Mouse (Mus musculus) liver, adult 2 months (tissue): ENCODE measurements around the gene Cuedc1. TPM values are rescaled to one million over a fixed set of nuclear protein-coding genes. Genes with fewer than 3 reads are reported as not detected.

ENCODE experiments used
- DNase-seq: peaks from one replicate; pipeline ENCODE4 v3.0.0-alpha.2; 2011; ENCODE audit warnings: low read depth, low spot score; ENCODE audit errors: extremely low read depth
- H3K27ac ChIP-seq: fragments of 200-500 bp; replicated peaks from 2 replicates; pipeline ENCODE4 v1.5.1; 2012; ENCODE audit warnings: low read depth, mild to moderate bottlenecking, control low read depth, inconsistent platforms, low read length; ENCODE audit not compliant: insufficient read depth
- H3K27me3 ChIP-seq: fragments of 200-500 bp; 2 replicates; pipeline ENCODE4 v1.6.1; 2012; ENCODE audit warnings: mild to moderate bottlenecking, moderate library complexity, low read length, inconsistent platforms; ENCODE audit not compliant: control insufficient read depth, insufficient read depth
- H3K36me3 ChIP-seq: fragments of 200-500 bp; 2 replicates; pipeline ENCODE4 v1.6.1; 2012; ENCODE audit warnings: low read length, inconsistent platforms; ENCODE audit not compliant: control insufficient read depth, insufficient read depth
- H3K4me1 ChIP-seq: fragments of 200-500 bp; 2 replicates; pipeline ENCODE4 v1.6.1; 2011; ENCODE audit warnings: low read length; ENCODE audit not compliant: control insufficient read depth, insufficient read depth
- H3K4me3 ChIP-seq: fragments of 200-500 bp; 2 replicates; pipeline ENCODE4 v1.5.1; 2011; ENCODE audit warnings: low read depth, mild to moderate bottlenecking, control low read depth, low read length, moderate library complexity; ENCODE audit not compliant: insufficient read depth
- H3K79me2 ChIP-seq: fragments of 200-500 bp; 2 replicates; pipeline ENCODE4 v1.6.1; 2012; ENCODE audit warnings: inconsistent platforms, mild to moderate bottlenecking, low read length, moderate library complexity; ENCODE audit not compliant: control insufficient read depth, insufficient read depth
- H3K9ac ChIP-seq: fragments of 200-500 bp; 2 replicates; pipeline ENCODE4 v1.6.1; 2012; ENCODE audit warnings: low read depth, mild to moderate bottlenecking, control low read depth, inconsistent platforms, low read length
- CTCF ChIP-seq: fragments of 200-500 bp; IDR thresholded peaks from 2 replicates; pipeline ENCODE4 v1.5.1; 2011; ENCODE audit warnings: low read depth, low read length, control low read depth
- POLR2A ChIP-seq: fragments of 200-500 bp; IDR thresholded peaks from 2 replicates; pipeline ENCODE4 v1.6.1; 2011; ENCODE audit warnings: low read length, control low read depth; ENCODE audit not compliant: insufficient read depth; ENCODE audit errors: extremely low read depth
- WGBS: fragments of 180-500 bp; shearing (Covaris S2); methylation state at CpG from one replicate; pipeline ENCODE4 v1.1.7; 2018; 5-methylcytosine and 5-hydroxymethylcytosine counted together
- polyA plus RNA-seq: library from polyadenylated mRNA; depleted of rRNA; stranded (reverse); fragments of >200 nt; gene quantifications from 2 replicates; pipeline ENCODE4 v1.2.3, GENCODE M21; 2012
- total RNA-seq: library from RNA; depleted of rRNA; stranded (reverse); fragments of >200 nt; gene quantifications from 2 replicates; pipeline ENCODE4 v1.2.3, GENCODE M21; 2014

The Cuedc1 gene
- total and polyA plus RNA-seq, 2 experiments, result 1.5 to 1.7 TPM

DNA sequence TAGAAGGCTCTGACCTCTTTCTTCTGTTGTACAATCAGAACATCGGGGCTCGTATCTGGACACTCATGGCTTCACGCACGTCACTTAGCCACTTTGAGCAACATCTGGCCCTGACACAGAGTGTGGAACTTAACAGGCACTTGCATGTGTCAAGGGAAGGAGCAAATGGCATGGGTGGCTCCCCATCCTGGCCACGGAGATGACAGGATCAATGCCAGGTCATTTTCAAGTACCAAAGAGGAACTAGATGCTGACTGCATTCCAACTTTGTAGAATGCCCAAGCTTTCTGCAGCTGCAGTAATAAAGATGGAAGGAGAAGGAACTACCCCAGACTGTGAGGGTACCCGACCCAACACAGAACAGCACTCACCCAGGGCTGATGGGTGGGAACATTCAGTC, 120.3 kb downstream of the Cuedc1 start:
- Histone ChIP-seq H3K9ac (no peak overlapping the region), H3K4me3 (no peak overlapping the region), H3K4me1 (peaks cover 1% of the 10 kb centered on the region; the same call in 1 of the 2 replicates), H3K79me2 (no peaks in the 10 kb centered on the region), H3K27me3 (no peaks in the 10 kb centered on the region), H3K27ac (no peak overlapping the region), H3K36me3 (no peaks in the 10 kb centered on the region)
- DNase-seq, result no peak
- no peak for TF ChIP-seq CTCF
- 79% methylated on average over 6 of the region's 6 CpGs for WGBS

DNA sequence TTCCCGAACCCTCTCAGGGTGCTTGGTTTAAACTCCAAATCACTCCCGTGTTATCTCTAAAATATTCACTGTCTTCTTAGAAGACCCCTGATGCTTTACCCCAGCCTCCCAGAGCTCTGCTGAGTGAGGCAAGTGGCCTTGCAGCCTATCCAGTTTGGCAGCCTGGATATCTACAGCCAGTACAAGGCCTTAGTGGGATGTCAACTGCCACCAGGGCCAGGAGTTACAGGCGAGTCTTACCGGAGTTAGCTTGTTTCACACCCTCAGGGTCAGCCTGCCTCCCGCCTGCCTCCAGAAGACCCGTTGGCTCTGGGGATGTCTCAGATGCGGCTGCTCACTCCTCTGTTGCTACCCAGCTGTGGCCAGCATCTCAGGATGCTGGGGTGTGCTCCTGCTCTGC, 120.7 kb downstream of the Cuedc1 start:
- Histone ChIP-seq H3K27me3 (no peaks in the 10 kb centered on the region), H3K36me3 (no peaks in the 10 kb centered on the region), H3K4me3 (no peak overlapping the region), H3K4me1 (peaks cover 1% of the 10 kb centered on the region; the same call in 1 of the 2 replicates), H3K9ac (no peak overlapping the region), H3K79me2 (no peaks in the 10 kb centered on the region), H3K27ac (no peak overlapping the region)
- TF ChIP-seq CTCF, result no peak
- TF ChIP-seq POLR2A, result no peak
- no peak for DNase-seq
- WGBS, result 76% methylated on average over 7 of the region's 7 CpGs

DNA sequence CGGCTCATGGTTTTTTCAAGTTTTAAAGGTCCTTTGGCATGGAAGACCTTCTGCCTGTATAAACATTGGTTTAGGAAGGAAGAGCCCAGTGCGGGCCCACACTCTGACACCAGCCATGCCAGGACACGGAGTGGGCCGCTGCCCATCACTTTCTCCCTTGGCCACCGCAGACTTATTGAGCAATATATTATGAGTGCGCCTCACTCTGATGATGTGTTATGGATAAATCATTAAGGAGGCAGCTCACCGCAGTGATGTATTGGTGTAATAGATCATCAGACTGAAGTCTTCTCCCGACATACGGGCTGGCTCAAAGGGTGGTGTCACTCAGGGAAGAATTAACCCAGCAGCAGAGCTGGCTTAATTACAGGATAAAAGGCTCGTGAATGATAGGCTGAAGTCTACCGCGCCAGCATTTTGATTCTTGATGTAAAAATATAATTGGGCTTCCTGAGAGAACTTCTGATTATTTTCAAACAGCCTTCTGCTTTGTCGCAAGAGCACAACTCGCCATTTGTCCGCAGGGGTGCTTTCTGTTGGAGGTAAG, 124.1 kb downstream of the Cuedc1 start:
- no peaks in the 10 kb centered on the region for H3K27me3 ChIP-seq
- DNase-seq, result no peak
- no peak overlapping the region for H3K27ac ChIP-seq
- no peak overlapping the region for H3K9ac ChIP-seq
- no peaks in the 10 kb centered on the region for H3K4me1 ChIP-seq
- no peaks in the 10 kb centered on the region for H3K79me2 ChIP-seq
- no peak overlapping the region for H3K4me3 ChIP-seq
- TF ChIP-seq CTCF (no peak), POLR2A (no peak)
- 90% methylated on average over 15 of the region's 15 CpGs for WGBS
- no peaks in the 10 kb centered on the region for H3K36me3 ChIP-seq

DNA sequence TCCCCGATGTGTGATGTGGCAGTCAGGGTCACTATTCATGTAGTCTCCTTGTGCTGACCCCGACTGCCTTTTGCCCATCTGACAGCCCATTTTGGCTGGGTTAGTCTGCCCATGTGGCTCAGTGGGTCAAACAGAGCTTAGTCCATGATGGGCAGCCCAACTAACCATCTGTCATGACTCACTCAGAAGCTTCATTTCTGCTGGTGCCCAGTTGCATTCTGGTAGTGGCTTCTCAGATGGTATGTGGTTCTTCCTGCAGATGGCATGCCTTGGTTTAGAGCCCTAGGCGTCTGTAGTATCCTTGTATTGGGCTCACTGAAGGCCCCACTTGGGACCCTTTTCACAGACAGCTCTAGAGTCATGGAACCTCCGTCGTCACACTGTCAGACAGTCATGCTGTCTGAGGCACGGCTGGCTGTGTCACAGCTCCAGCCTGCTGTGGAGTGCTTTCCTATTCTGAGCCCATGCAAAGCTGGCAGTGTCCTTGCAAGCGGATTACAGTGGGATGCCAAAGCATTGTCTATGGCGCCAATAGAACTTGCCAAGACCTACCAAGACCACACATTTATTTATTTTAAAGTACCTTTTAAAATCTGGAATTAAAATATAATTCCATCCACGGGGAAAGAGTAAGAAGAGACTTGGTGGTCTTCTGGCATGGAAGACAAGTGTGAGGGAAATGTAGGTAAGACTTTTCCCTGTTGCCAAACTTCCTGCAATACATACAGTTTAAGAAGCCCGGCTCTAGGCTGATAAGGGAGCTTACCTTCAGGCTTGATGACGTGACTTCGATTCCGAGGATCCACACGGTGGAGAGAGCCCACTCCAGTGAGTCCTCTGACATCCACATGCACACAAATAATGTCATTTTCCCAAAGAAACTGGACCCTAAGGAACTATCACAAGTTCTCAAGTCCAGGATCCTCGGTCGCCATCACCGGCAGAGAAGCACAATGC, 129.4 kb downstream of the Cuedc1 start:
- H3K36me3 ChIP-seq, result no peaks in the 10 kb centered on the region
- no peaks in the 10 kb centered on the region for H3K27me3 ChIP-seq
- H3K4me1 ChIP-seq, result no peaks in the 10 kb centered on the region
- no peak overlapping the region for H3K4me3 ChIP-seq
- DNase-seq, result no peak
- no peak overlapping the region for H3K9ac ChIP-seq
- TF ChIP-seq CTCF (no peak), POLR2A (no peak)
- WGBS, result 89% methylated on average over 17 of the region's 17 CpGs
- no peak overlapping the region for H3K27ac ChIP-seq
- H3K79me2 ChIP-seq, result no peaks in the 10 kb centered on the region

DNA sequence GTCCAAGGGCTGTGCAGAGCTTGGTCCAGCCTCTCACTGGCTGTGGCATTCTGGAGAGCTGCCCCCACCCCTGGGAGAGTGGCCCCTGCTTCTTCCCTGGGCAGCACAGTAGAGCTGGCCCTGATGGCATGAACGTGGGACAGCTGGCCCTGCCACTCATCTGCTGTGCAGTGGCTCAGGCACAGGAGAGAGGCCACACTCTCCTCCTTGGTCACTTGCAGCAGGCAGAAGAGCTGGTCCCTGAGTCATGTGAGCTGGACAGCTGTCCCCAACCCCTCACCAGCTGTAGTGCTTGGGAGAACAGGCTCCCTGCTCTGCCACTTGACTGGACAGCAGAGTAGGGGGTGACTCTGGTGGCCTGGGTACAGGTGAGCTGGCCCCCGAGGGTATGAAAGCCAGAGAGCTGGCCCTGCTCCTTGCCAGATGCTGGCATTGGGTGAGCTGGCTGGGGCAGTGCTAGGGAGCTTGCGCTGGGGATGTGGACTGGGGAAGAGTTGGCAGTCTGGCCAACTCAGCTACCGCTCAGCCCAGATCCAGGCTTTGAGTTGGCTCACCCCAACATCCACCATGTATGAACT, 133.4 kb downstream of the Cuedc1 start:
- Histone ChIP-seq H3K4me3 (no peak overlapping the region), H3K27me3 (no peaks in the 10 kb centered on the region), H3K79me2 (no peaks in the 10 kb centered on the region), H3K4me1 (peaks cover 12% of the 10 kb centered on the region; the same call in 1 of the 2 replicates), H3K27ac (no peak overlapping the region), H3K9ac (no peak overlapping the region), H3K36me3 (no peaks in the 10 kb centered on the region)
- WGBS, result 81% methylated on average over 4 of the region's 4 CpGs
- TF ChIP-seq POLR2A, result no peak
- no peak for TF ChIP-seq CTCF
- DNase-seq, result no peak
